Mouse (Mus musculus): ENCODE measurements around the gene Gm21887. TPM values are rescaled to one million over a fixed set of nuclear protein-coding genes. Genes with fewer than 3 reads are reported as not detected.
"Not testable (repeated sequence)": the region's sequence is repeated elsewhere in the genome, so short reads cannot be mapped to it uniquely, and the experiment has no call there.

Gene Gm21887
- total RNA-seq, 2 experiments from 2014 or later, result 38.7 to 77.5 TPM

GRCm38 (mm10) chrX:169982606-169983400 is 26.7 kb upstream of the Gm21887 start:
- DNase-seq, result peak in 1 of 2 experiments; percentile 4
- intact Hi-C loops (cut with DNase I), result loop anchor here (5.0 kb wide), 2 partner anchors 101 to 181 kb away; no protein-coding TSS in a partner anchor

- intact Hi-C loops (cut with DNase I), result loop anchor here (5.0 kb wide), 2 partner anchors 101 to 181 kb away; no protein-coding TSS in a partner anchor
- peak in 1 of 2 experiments; percentile 7 for DNase-seq
These were observed 25.9 kb upstream of the Gm21887 start for GRCm38 (mm10) chrX:169983401-169984165.

- intact Hi-C loops (cut with DNase I), result loop anchor here (5.0 kb wide), 2 partner anchors 102 to 182 kb away; no protein-coding TSS in a partner anchor
- peak in 1 of 2 experiments; percentile 1 for DNase-seq
These were observed 25.1 kb upstream of the Gm21887 start for GRCm38 (mm10) chrX:169984331-169984730.

GRCm38 (mm10) chrX:169984853-169985252 is 24.6 kb upstream of the Gm21887 start:
- intact Hi-C loops (cut with DNase I), result loop anchor here (5.0 kb wide), 2 partner anchors 103 to 183 kb away; no protein-coding TSS in a partner anchor
- peak in 1 of 2 experiments; percentile 8 for DNase-seq

GRCm38 (mm10) chrX:169985796-169986195 is 23.7 kb upstream of the Gm21887 start:
- intact Hi-C loops (cut with DNase I), result not testable (repeated sequence)

GRCm38 (mm10) chrX:169986519-169987367 is 22.7 kb upstream of the Gm21887 start:
- intact Hi-C loops (cut with DNase I), result not testable (repeated sequence)
- DNase-seq, result peak; percentile 76 to 88

More at GRCm38 (mm10) chrX:169985796-169986195, 23.7 kb upstream of the Gm21887 start:
- DNase-seq, result peak in 1 of 2 experiments; percentile 45

GRCm38 (mm10) chrX:169987368-169987837 is 22.1 kb upstream of the Gm21887 start:
- peak; percentile 46 to 51 for DNase-seq
- intact Hi-C loops (cut with DNase I), result not testable (repeated sequence)

- intact Hi-C loops (cut with DNase I), result not testable (repeated sequence)
- DNase-seq, result peak in 1 of 2 experiments; percentile 42
These were observed 20.8 kb upstream of the Gm21887 start for GRCm38 (mm10) chrX:169988571-169989218.

GRCm38 (mm10) chrX:169989219-169989595 is 20.3 kb upstream of the Gm21887 start:
- intact Hi-C loops (cut with DNase I), result not testable (repeated sequence)

GRCm38 (mm10) chrX:169989691-169990631 is 19.5 kb upstream of the Gm21887 start:
- peak; percentile 72 to 84 for DNase-seq
- intact Hi-C loops (cut with DNase I), result not testable (repeated sequence)

More at GRCm38 (mm10) chrX:169989219-169989595, 20.3 kb upstream of the Gm21887 start:
- not testable (repeated sequence) for DNase-seq

GRCm38 (mm10) chrX:169991128-169991873 is 18.2 kb upstream of the Gm21887 start:
- peak; percentile 97 to 99 for DNase-seq
- intact Hi-C loops (cut with DNase I), result loop anchor here (1.0 kb wide), 1 partner anchor 8 kb away; no protein-coding TSS in a partner anchor

GRCm38 (mm10) chrX:169992086-169992930 is 17.2 kb upstream of the Gm21887 start:
- intact Hi-C loops (cut with DNase I); DNase-seq: not testable (repeated sequence)

- intact Hi-C loops (cut with DNase I); DNase-seq: not testable (repeated sequence)
These were observed 16.4 kb upstream of the Gm21887 start for GRCm38 (mm10) chrX:169992951-169993547.

GRCm38 (mm10) chrX:169994011-169994865 is 15.2 kb upstream of the Gm21887 start:
- intact Hi-C loops (cut with DNase I), result not testable (repeated sequence)
- DNase-seq, result peak; percentile 55 to 63
